Mouse (Mus musculus) midbrain, postnatal 0 days (tissue): ENCODE results near the gene Plp2. TPM values are rescaled to one million over a fixed set of nuclear protein-coding genes. Genes with fewer than 3 reads are reported as not detected.

Experiments
- ATAC-seq: fragments of 200-750 bp; cut with Nextera tagmentation; 2 replicates; pipeline ENCODE4 v1.8.0; 2017; ENCODE audit warnings: moderate number of reproducible peaks, mild to moderate bottlenecking, moderate TSS enrichment, moderate library complexity; ENCODE audit not compliant: low FRiP score
- DNase-seq: peaks from one replicate; pipeline ENCODE4 v3.0.0-alpha.2; 2015; ENCODE audit warnings: low spot score
- H3K27ac ChIP-seq: fragments of 300-500 bp; sonication (generic); 2 replicates; pipeline ENCODE4 v1.5.1; 2014; ENCODE audit warnings: low read depth, mild to moderate bottlenecking, low read length, mixed read lengths
- H3K27me3 ChIP-seq: fragments of 300-500 bp; sonication (generic); 2 replicates; pipeline ENCODE4 v1.6.1; 2014; ENCODE audit warnings: low read length, control low read depth, mixed read lengths; ENCODE audit not compliant: insufficient read depth
- H3K36me3 ChIP-seq: fragments of 300-500 bp; sonication (generic); 2 replicates; pipeline ENCODE4 v1.6.1; 2014; ENCODE audit warnings: low read length, control low read depth, mixed read lengths; ENCODE audit not compliant: insufficient read depth
- H3K4me1 ChIP-seq: fragments of 300-500 bp; sonication (generic); 2 replicates; pipeline ENCODE4 v1.6.1; 2014; ENCODE audit warnings: mild to moderate bottlenecking, control low read depth, antibody characterized with exemption, low read length, mixed read lengths; ENCODE audit not compliant: insufficient read depth
- H3K4me2 ChIP-seq: fragments of 300-500 bp; sonication (generic); 2 replicates; pipeline ENCODE4 v1.6.1; 2014; ENCODE audit warnings: low read depth, mild to moderate bottlenecking, low read length, mixed read lengths; ENCODE audit not compliant: poor library complexity, severe bottlenecking
- H3K4me3 ChIP-seq: fragments of 300-500 bp; sonication (generic); 2 replicates; pipeline ENCODE4 v1.5.1; 2014; ENCODE audit warnings: low read depth, mild to moderate bottlenecking, low read length, moderate library complexity
- H3K9ac ChIP-seq: fragments of 300-500 bp; sonication (generic); replicated peaks from 2 replicates; pipeline ENCODE4 v1.6.1; 2014; ENCODE audit warnings: mild to moderate bottlenecking, low read length, moderate library complexity, mixed read lengths; ENCODE audit not compliant: poor library complexity, severe bottlenecking
- H3K9me3 ChIP-seq: fragments of 300-500 bp; sonication (generic); 2 replicates; pipeline ENCODE4 v1.6.1; 2016; ENCODE audit warnings: low read length, control low read depth
- CTCF ChIP-seq: IDR thresholded peaks from 2 replicates; pipeline ENCODE4 v1.5.1; 2016; ENCODE audit warnings: antibody characterized with exemption, mild to moderate bottlenecking
- WGBS: fragments of 180-500 bp; shearing (Covaris S2); extraction: QIAGEN DNeasy Blood & Tissue Kit; methylation state at CpG from one replicate; pipeline ENCODE4 v1.1.7; 2014; 5-methylcytosine and 5-hydroxymethylcytosine counted together
- polyA plus RNA-seq: library from polyadenylated mRNA; unstranded; fragments of >200 nt; fragmentation: Nextera tagmentation; extraction: Ambion mirVana; gene quantifications from 2 replicates; pipeline ENCODE4 v1.2.1, GENCODE M21; 2015
- total RNA-seq: library from RNA; depleted of rRNA; stranded (reverse); fragments of >200 nt; gene quantifications from 2 replicates; pipeline ENCODE4 v1.2.3, GENCODE M21; 2014

The Plp2 gene
- total and polyA plus RNA-seq, 2 experiments from 2014 or later: 16.4 to 18.9 TPM

DNA sequence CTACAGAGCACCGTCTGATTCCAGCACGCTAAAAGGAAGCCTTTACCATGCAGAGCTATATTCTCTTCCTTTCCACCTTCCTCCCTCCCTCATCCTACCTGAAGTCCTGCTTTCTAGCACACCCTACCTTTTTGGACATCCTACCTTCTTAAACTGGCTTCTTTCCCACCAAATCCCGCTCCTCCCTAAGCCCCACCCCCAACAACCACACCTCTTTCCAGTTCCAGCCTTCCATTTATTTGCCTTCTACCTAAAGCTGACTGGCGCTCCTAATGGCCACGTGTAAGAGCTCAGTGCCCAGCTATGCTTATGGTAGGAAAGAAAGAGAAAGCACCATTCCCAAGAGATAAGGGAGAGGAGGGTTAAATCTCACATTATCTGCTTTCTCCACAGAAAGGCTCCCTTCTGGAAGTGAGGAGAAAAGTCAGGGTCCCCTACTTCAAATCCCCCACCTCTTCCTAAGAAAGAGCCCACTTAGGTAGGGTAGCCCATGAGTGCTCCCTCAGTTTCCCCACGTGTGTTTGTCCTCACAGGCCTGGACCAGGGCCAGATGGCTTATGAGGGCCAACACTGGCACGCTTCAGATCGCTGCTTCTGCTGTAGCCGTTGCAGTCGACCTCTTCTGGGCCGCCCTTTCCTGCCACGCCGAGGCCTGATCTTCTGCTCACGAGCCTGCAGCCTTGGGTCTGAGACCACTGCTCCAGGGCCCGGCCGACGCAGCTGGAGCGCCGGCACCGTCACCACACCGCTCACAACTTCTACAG, 5.3 kb downstream of the Plp2 start:
- Histone ChIP-seq H3K27ac (no peak overlapping the region), H3K4me3 (no peak overlapping the region), H3K9me3 (peaks cover 3% of the 10 kb centered on the region; the same call in 1 of the 2 replicates), H3K4me1 (no peaks in the 10 kb centered on the region), H3K4me2 (no peak overlapping the region), H3K36me3 (no peaks in the 10 kb centered on the region), H3K27me3 (no peaks in the 10 kb centered on the region), H3K9ac (no peak overlapping the region)
- WGBS: 80% methylated on average over 21 of the region's 21 CpGs
- TF ChIP-seq CTCF: no peak
- DNase-seq (no peak), ATAC-seq (no peak)

DNA sequence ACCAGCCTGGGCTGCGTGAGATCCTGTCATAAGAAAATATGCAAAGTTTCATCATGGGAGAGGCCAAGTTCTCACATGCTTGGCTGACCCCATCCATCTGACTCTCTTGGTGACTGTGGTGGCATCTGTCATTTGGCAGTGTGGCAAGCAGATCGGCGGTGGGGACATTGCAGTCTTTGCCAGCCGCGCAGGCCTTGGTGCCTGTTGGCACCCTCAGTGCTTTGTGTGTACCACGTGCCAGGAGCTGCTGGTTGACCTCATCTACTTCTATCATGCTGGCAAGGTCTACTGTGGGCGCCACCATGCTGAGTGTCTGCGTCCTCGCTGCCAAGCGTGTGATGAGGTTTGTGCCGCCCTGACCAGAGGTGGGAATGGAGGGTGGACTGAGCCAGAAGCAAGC, 6.4 kb downstream of the Plp2 start:
- Histone ChIP-seq H3K9me3 (no peaks in the 10 kb centered on the region), H3K27me3 (no peaks in the 10 kb centered on the region), H3K27ac (no peak overlapping the region), H3K36me3 (no peaks in the 10 kb centered on the region), H3K4me1 (no peaks in the 10 kb centered on the region), H3K9ac (no peak overlapping the region), H3K4me3 (no peak overlapping the region), H3K4me2 (no peak overlapping the region)
- peak; percentile 65; the same call in 1 of the 2 replicates for ATAC-seq
- WGBS: 85% methylated on average over 11 of the region's 11 CpGs
- peak; percentile 77 for DNase-seq
- no peak for TF ChIP-seq CTCF

DNA sequence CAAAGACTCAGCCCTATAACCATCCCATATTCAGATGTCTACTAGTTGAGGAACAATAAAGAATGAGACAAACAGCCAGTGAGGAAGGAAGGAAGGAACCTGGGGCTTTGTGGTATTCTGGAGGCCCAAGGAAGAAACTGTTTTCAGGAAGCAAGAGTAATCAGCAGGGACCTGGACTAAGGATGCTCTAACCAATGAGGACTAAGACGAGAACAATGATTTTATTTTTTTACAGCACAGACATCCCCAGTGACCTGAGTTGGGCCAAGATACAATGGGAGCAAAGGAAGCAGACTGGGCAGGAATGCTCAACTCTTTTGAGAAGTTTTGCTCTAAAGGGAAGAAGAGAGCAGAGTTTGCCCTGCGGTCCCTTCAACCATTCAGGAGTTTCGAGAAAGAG, 8.3 kb downstream of the Plp2 start:
- no peaks in the 10 kb centered on the region for H3K36me3 ChIP-seq

DNA sequence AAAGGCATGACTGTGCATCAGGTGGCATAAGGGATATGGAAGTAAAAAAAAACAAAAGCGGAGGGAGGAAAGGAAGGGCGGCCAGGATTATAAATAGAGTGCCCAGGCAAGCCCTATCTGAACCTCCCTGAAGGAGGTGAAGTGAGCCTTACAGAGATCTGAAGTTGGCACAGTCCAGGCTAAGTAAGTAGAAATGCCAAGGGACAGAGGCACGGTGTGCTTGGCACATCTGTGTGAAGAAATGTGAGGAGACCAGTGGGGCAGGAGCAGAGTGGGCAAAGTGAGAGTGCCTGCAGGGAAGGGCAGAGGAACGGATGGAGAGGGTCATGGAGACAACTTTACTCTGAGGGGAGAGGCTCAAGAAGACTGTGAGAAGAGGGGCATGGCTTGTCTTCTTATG, 10.1 kb downstream of the Plp2 start:
- 79% methylated on average over 4 of the region's 4 CpGs for WGBS
- Histone ChIP-seq H3K27me3 (no peaks in the 10 kb centered on the region), H3K9ac (no peak overlapping the region), H3K4me1 (no peaks in the 10 kb centered on the region), H3K4me2 (no peak overlapping the region), H3K36me3 (no peaks in the 10 kb centered on the region), H3K4me3 (no peak overlapping the region), H3K27ac (no peak overlapping the region), H3K9me3 (no peaks in the 10 kb centered on the region)
- ATAC-seq: no peak
- no peak for TF ChIP-seq CTCF
- no peak for DNase-seq

More for the DNA sequence above, 8.3 kb downstream of the Plp2 start:
- Histone ChIP-seq H3K9me3 (no peaks in the 10 kb centered on the region), H3K27me3 (no peaks in the 10 kb centered on the region), H3K4me3 (no peak overlapping the region), H3K4me1 (no peaks in the 10 kb centered on the region), H3K9ac (no peak overlapping the region), H3K27ac (no peak overlapping the region), H3K4me2 (no peak overlapping the region)
- 74% methylated on average over 3 of the region's 3 CpGs for WGBS
- TF ChIP-seq CTCF: no peak
- DNase-seq: no peak
- no peak for ATAC-seq

DNA sequence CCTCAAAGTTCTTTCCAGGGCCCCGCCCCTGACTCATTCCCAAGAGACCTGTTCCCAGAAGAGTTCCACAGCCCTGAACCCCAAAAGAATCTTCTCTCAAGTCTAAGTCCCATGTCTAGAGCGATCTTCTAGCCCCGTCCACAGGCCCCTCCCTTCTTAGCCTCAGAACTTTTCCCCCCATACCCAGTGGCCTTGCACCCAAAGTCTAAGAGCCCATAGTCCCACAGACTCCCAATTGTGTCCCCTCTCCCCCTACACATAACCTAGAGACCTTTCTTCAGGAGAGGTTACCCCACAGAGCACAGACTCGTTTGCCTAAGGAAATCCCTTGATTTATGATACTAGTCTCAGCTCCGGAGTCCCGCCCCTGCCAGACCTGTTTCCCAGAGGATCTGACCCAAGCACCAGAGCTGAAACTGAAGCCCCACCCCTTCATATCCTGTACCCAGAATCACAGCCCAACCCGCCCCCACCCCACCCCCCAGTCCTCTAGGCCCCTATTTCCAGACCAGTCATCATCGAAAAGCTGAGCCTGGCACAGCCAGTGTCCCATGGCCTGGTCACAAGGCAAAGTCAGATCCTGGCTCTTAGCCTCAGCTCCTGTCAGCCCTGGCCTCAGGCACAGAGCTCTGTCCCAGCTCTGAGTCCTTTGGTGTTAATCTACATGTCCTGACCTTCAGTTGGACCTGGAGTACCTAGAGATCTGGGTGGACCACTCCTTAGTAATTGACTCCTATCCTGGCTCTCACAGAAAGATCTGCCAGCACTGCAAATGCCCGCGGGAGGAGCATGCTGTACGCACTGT, 12.2 kb downstream of the Plp2 start:
- no peaks in the 10 kb centered on the region for H3K27me3 ChIP-seq
- ATAC-seq: no peak
- no peaks in the 10 kb centered on the region for H3K9me3 ChIP-seq
- no peak overlapping the region for H3K4me2 ChIP-seq
- 62% methylated on average over 11 of the region's 11 CpGs for WGBS
- DNase-seq: no peak
- no peaks in the 10 kb centered on the region for H3K4me1 ChIP-seq
- H3K27ac ChIP-seq: no peak overlapping the region
- no peak overlapping the region for H3K9ac ChIP-seq
- TF ChIP-seq CTCF: no peak
- no peak overlapping the region for H3K4me3 ChIP-seq
- no peaks in the 10 kb centered on the region for H3K36me3 ChIP-seq
